Mouse (Mus musculus) heart, postnatal 25 days (tissue): ENCODE results near the gene Cir1. TPM values are rescaled to one million over a fixed set of nuclear protein-coding genes. Genes with fewer than 3 reads are reported as not detected.
A peak's percentile ranks its signal among the peaks of the same experiment; 100 is the strongest.

Source experiments
- DNase-seq: peaks from one replicate; pipeline ENCODE4 v3.0.0; 2022; ENCODE audit warnings: low spot score
- intact Hi-C: fragments of 180-260 bp; cut with DNase I; formaldehyde crosslinking; loops from one replicate; pipeline ENCODE4 v1.15.1; 2025
- total RNA-seq, 2 experiments: library from RNA; stranded (reverse); gene quantifications; 2 replicates each; pipeline ENCODE4 v1.2.3; 2021

Cir1 gene
- 10 to 100 TPM; 13.4 to 14.7 TPM for total RNA-seq

- peak; percentile 88 for DNase-seq
- intact Hi-C loops = loop anchor here (5.0 kb wide), 1 partner anchor 75 kb away; the partner anchor contains the start of gene Gpr155
Observed at GRCm38 (mm10) chr2:73312152-73313116, at the start of gene Cir1, which contains the start of gene Scrn3. Gene Cir1 (minus strand): TSS chr2:73312701. Gene Scrn3 (plus strand): TSS chr2:73312601.

DNA sequence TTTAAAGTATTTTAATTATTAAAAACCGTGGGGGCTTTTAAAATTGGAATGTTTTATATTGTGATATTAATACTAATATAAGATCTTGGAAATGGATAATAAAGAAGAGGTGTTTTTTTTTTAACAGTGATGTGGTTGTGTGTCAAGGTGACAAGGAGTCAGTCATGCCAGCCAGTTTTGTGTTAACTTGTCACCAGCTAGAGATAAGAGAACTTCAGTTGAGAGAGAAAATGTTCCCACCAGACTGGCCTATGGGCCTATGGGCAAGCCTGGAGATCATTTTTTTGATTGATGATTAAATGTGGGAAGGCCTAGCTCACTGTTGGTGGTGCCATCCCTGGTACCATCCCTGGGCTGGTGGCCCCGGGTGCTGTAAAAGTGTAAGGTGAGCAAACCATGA lies 48.0 kb upstream of the Cir1 start:
- intact Hi-C loops = no loop called here
- no peak for DNase-seq

DNA sequence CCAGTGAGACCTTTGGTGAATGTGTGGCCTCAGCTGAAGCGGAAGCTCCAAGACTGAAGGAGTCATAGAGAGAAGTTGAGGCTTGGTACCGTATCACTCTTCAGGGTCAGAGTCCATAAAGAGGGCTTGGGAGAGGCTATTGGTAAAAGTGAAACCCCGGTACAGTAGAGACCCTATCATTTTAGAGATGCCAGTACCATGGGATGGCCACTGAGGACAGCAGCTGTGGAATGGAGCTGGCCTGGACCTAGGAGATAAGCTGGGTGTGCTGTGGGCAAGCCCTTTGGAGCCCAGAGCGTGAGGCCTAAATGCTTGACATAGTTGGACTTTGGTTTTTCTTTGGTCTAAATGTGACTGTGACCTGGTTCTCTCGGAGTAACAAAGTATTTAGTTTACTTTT lies 47.4 kb upstream of the Cir1 start:
- DNase-seq = no peak
- intact Hi-C loops = no loop called here

GRCm38 (mm10) chr2:73357004-73357403 lies 44.5 kb upstream of the Cir1 start:
- intact Hi-C loops = no loop called here
- no peak for DNase-seq

DNA sequence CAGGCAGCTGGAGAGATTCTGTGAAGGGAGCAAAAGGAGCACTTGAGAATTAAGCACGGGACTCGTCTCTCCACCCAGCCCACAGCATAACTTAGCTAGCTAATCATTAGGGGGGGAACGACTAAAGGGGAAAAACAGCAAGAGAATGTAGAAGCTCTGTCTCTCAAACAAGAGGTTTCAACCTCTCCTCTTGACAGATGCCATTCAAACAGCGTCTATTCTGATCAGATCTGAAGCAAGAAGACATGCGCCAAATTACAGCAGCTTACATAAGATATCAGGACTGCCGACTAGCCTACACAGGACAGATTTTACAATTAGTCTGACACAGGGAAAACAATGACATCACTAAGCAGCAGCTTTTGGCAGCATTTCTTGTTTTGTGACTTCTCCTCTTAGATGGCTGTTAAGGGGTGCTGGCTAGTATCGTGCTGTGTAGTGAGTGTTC lies 39.5 kb upstream of the Cir1 start:
- DNase-seq = peak; percentile 9

GRCm38 (mm10) chr2:73351496-73351895 lies 39.0 kb upstream of the Cir1 start:
- intact Hi-C loops = no loop called here
- no peak for DNase-seq

More for the DNA sequence above, 39.5 kb upstream of the Cir1 start:
- intact Hi-C loops = no loop called here

- DNase-seq = no peak
- intact Hi-C loops = no loop called here
Observed at GRCm38 (mm10) chr2:73348221-73348620, 35.7 kb upstream of the Cir1 start.

DNA sequence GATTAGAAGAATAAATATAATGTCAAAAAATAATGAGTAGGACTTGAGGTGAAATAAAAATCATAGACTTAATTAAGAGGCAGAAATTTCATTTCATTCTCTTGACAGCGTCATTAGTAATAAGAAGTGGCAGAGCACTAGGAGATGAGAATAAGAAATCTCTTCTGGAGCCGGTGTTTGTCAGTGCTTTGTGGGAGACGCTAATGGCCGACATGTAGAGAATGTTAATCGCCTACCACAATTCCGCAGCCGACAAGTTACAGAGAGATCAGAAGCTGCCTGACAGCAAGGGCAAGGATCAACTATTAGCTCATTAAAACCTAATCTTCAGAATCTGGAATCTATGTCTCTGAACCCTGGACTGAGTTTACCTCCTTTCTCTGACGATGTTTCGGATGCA lies 35.3 kb upstream of the Cir1 start:
- intact Hi-C loops = no loop called here
- no peak for DNase-seq

DNA sequence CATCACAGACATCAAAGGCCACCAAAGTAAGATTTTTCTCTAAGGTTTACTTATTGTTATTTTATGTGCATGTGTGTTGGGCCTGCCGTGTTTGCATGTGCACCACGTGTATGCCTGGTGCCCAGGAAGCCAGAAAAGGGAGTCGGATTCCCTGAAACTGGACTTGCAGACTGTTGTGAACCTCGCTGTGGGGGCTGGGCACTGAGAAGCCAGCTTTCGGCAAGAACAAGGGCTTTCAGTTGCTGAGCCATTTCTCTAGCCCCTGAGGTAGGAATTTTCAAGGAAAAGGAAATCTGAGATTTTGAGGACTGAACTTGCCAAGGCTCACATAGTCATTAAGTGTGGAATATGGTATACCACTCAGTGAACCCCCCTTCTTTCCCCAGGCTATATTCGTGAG lies 34.6 kb upstream of the Cir1 start:
- DNase-seq = no peak
- intact Hi-C loops = no loop called here

DNA sequence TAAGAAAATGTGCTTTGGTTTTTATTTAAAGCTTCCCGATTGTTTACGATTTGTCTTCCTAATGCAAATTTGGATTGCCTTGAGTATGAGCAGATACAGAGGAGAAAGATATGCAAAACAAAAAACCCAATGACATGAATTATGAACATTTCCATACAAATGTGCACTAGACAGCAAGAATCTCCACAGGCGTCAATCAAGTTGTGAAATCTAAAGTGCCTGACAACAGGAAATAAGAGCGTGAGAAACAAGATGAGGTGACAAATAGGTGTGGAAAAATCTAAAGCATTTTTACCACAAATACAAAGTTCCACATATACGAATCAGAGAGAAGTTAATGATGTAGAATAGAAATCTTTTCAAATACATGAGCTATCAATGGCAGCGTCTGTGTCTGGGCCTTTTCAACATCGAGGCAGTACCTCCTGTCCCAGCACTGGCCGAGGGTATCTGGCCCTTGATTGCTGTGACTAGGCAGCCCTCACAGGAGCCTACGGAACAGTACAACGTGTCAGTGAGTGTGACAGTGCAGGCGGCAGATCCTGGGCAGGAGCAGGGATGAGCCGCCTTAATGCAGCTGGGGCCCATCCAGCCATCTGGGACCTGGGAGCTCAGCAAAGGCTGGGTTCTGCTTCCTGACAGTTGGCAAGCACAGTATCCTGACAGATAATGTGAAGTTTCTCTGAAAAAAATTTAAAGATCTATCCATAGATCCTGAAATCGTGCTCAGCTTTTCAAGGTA lies 34.0 kb upstream of the Cir1 start:
- intact Hi-C loops = no loop called here
- DNase-seq = no peak

GRCm38 (mm10) chr2:73345204-73345603 lies 32.7 kb upstream of the Cir1 start:
- intact Hi-C loops = no loop called here

DNA sequence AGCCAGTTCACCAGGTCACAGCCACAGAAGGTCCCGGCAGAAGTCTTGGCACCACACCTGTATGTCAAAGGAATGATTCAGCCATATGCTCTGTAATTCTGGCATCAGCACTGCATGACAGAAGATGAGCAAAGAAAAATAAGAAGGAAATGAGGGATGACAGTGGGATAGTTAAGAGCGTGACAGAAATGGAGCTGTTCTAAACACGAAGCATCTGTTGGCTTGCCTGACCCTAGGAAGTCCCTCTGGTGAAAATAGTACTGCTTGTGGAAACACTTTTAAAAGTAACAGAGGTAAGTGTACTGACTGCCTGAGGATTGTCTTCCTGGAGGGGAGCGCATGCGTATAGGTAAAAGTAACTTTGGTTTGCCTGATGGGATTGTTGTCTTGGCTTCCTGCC lies 31.2 kb upstream of the Cir1 start:
- intact Hi-C loops = no loop called here
- no peak for DNase-seq

More at GRCm38 (mm10) chr2:73345204-73345603, 32.7 kb upstream of the Cir1 start:
- DNase-seq = no peak

GRCm38 (mm10) chr2:73338415-73338814 lies 25.9 kb upstream of the Cir1 start:
- intact Hi-C loops = no loop called here
- no peak for DNase-seq

- intact Hi-C loops = no loop called here
- no peak for DNase-seq
Observed at GRCm38 (mm10) chr2:73335949-73336348, 23.4 kb upstream of the Cir1 start.

GRCm38 (mm10) chr2:73325871-73326270 lies 13.4 kb upstream of the Cir1 start:
- intact Hi-C loops = no loop called here
- DNase-seq = no peak

DNA sequence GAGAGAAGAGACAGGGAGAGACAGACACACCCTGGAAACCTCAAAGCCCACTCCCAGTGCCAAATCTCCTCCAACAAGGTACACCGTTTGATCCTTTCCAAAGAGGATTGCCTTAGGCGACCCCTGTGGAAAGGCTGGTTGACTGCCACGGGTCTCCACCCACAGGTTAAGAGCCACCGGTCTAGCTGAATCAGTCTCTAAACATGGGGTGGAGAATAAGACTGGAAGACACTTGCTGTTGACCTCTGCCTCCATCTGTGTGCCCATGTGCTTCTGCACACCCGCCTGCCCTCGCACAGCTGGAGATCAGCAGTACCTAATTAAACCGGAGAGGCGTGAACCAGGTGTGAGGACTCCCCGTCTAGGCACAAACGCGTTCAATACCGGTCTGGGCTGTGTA lies 10.5 kb upstream of the Cir1 start:
- DNase-seq = no peak
- intact Hi-C loops = no loop called here

DNA sequence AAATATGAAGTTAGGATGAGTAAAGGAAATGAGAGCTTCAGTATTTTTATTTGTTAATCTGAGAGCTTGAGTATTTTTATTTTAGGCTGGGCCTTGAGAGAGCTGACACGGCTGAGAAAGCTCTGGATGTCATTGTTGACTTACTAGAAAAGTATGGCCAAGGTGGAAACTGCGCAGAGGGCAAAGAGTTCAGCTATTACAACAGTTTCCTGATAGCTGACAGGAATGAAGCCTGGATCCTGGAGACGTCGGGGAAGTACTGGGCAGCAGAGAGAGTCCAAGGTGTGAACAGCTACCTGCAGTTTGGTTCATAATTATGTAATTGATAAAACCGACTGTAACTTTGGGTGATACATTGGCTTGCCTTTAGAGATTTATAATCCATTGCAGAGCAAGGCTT lies 6.7 kb upstream of the Cir1 start:
- intact Hi-C loops = no loop called here

DNA sequence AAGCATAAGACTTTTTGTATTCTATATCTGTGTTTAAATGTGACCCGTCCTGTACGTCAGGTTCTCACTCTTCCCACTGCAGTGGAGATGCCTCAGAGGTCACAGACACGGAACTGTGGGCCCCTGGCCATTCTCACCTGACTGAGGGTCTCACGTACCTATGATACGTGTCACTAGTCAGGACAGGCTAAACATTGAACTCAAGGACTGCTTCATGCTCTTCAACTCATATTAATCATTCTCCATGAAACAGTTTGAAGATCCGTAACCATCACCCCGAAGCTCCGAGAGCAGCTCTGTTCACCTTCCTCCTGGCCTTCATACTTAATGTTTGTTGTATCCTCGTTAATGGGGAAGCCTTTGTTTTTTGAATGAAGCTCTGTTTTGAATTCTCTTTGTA lies 4.9 kb upstream of the Cir1 start:
- DNase-seq = no peak
- intact Hi-C loops = no loop called here

More for the DNA sequence above, 6.7 kb upstream of the Cir1 start:
- no peak for DNase-seq

GRCm38 (mm10) chr2:73314311-73314710 lies 1.8 kb upstream of the Cir1 start:
- DNase-seq = no peak
- intact Hi-C loops = loop anchor here (5.0 kb wide), 1 partner anchor 73 kb away; the partner anchor contains the start of gene Gpr155

DNA sequence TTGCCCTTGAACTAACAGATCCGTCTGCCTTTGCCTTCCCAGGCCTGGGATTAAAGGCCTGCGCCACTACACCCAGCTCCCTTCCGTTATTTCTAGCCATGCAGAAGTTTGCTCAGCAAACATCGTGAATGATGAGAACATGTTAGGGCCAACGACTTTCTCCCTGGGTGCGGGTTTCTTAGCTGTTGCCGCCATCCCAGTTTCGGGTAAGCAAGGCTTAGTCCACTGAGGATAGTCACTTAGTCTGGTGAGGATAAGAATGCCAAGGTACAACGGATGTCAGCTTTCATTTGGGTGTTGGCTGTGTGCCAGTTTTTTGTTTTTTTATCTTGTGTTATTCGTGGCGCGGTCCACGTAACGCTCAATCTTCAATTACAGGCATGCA lies 608 bp upstream of the Cir1 start:
- peak; percentile 16 for DNase-seq
- intact Hi-C loops = loop anchor here (5.0 kb wide), 1 partner anchor 74 kb away; the partner anchor contains the start of gene Gpr155

GRCm38 (mm10) chr2:73306006-73306405 lies 6.5 kb downstream of the Cir1 start:
- intact Hi-C loops = no loop called here
- no peak for DNase-seq
